Mouse (Mus musculus): Measurements from ENCODE around the gene Bnipl.

Bnipl gene

DNA sequence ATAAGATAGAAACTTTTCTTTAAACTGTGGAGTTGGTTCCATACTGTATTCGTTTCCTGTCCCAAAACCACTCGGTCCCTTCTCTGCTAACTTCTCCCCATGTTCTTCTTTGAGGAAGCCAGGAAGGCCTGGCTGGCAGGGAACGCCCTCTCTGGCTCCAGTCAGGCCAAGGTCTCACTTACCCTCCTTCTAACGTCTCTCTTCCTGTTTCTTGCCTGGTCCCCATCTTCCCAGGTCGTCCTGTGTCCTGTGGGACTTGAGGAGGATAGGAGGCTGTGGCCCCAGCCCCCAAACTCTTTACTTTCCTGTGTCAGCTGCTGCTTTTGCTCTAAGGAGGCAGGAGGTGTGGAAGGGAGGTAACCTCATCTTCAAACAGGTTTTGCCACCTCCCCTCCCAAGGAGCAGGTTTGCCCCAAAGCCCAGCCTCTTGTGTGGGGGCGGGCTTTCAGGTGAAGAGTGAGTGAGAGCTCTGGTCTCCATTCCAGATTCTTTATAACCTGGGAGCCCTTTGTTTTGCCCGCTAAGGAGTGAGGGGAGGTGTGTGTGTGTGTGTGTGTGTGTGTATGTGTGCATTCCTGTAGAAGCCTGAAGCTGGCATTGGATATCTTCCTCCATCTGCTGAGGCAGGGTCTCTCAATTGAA is at the start of gene Bnipl:
TSS of gene Bnipl (minus strand) at position 411 of the 642 bp plus-strand sequence.
- DNase-seq (ENCODE audit: low spot score in 2 of 2), result no peak

DNA sequence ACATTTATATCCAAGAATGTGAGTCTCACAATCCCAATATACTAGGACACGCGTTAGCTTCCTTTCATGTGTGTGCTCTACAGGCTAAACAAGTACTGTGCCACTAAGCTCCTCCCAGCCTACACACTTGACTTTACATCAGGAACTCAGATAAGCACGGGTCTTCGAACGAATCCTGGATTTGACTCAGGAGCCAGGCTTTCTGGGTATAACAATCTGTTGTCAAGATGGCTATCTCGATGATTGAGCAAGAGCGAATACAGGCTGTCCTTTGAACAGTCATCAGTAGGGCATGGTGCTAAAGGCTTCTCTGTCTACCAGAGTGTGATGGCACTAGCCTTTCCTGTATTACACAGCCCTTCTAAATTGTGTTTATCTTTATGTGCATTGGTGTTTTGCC is 47.0 kb upstream of the Bnipl start:
- DNase-seq (ENCODE audit: low spot score in 2 of 2), result no peak

DNA sequence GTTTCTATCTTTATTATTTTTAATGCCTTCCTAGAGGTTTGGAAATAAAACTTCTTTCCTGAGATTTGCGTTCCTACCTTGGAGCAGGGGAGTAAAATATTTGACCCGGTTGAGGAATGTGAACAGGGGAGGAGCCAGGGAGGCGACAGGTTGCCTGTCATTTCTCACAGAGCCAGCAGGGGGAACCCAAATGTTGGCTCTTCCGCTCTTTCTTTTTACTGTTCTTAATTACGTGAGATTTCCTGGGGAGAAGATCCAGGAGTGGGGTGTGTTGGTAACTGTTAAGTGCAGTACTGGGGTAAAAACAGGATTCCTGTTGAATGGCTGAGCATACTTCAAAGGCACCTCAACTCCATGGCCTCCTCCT is 45.1 kb upstream of the Bnipl start:
- no peak for DNase-seq (ENCODE audit: low spot score in 2 of 2)

DNA sequence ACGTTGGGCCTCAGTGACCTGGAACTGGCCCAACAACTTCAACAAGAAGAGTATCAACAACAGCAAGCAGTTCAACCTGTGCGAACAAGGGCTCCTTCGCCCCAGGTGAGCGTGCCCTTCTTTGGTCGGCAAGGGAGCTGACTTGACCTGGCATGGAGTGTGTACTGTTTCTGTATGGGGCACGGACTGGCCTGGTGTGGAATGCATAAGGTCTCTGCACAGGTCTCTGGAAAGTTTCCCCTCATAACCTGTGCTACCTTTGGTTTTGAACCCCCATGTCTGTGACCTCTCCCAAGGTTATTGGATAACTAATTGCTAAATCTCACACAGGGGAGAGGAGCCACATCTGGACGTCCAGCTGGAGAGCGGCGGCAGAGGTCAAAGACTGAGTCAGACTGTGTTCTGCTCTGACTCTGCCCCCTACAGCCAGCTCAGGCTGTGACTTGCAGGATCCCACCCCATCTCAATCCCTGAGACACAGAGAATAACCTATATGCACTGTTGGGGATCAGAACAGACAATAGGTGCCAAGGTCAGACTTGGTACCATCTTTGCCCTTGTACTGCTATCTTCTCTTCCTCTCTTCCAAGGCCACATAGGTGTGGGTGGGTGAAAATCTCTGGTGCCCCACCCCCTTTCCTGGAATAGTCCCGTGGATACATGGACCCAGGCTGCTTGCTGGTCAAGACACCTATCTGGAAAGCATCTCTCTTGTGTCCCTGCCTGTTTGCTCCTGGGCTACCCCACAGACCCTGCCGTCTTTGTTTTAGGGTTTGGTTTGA is 44.5 kb upstream of the Bnipl start:
- no peak for DNase-seq (ENCODE audit: low spot score in 2 of 2)

DNA sequence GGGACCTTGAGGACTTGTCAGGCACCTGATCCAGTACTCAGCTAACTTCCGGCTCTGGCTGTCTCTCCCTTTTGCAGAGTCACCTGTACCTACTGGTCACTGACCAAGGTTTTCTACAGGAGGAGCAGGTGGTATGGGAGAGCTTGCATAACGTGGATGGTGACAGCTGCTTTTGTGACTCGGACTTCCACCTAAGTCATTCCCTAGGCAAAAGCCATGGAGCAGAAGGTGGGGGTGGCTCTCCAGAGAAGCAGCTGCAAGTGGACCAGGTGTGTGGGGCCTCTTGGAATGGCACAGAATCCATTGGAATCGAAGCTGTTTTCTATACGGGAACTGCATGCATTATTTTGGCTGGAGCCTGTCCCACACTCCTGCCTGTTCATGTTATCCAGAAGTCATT is 43.7 kb upstream of the Bnipl start:
- no peak for DNase-seq (ENCODE audit: low spot score in 2 of 2)

DNA sequence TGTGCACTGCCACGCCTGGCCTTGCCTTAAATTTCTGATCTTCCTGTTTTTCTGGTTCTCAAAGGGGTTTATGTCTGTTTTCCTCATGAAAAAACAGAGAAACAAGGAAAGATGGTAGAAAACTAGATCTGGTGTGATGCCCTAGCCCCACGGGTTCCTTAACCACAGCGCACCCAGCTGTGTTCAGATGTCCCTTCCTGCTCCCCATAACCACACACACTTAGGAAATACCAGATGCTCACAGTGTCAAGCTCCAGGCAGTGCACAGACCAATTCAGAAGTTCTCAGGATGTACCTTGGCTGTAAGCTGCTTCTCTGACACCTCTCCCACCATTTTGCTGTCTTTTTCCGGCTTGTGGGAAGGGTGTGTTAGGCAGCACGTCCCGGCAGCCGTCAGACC is 43.3 kb upstream of the Bnipl start:
- DNase-seq (ENCODE audit: low spot score in 2 of 2), result no peak

DNA sequence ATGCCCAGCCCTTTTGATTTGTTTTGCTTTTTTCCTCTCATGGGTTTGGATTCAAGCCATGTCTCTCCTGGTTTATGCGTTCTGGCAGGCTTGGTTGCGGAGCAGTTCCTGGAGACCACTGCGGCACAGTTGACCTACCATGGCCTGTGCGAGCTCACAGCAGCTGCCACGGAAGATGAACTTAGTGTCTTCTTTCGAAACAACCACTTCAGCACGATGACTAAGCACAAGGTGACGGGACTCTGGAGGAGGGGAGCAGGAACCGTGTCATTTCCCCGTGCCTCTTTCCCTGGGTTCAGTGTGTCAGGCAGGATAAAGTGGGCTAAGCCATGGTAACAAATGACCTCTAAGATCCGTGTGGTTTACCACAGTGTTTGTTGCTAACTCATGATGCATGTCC is 42.5 kb upstream of the Bnipl start:
- no peak for DNase-seq (ENCODE audit: low spot score in 2 of 2)

DNA sequence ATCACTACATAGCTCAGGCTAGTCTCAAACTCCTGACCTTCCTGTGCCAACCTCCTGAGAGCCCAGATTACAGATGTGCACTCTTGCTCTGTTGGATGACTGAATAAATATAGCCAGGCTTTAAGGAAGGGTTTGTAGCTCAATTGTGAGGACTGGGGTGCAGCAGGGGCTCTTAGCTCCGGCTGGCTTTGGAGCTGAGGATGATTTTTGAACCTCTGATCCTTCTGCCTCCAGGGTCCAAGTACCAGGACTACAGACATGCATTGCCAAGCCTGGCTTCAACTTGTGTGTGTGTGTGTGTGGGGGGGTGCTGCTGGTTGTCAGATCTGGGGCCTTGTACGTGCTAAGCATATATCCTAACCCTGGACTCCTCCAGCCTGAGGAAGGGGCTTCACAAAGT is 41.9 kb upstream of the Bnipl start:
- DNase-seq (ENCODE audit: low spot score in 2 of 2), result no peak

DNA sequence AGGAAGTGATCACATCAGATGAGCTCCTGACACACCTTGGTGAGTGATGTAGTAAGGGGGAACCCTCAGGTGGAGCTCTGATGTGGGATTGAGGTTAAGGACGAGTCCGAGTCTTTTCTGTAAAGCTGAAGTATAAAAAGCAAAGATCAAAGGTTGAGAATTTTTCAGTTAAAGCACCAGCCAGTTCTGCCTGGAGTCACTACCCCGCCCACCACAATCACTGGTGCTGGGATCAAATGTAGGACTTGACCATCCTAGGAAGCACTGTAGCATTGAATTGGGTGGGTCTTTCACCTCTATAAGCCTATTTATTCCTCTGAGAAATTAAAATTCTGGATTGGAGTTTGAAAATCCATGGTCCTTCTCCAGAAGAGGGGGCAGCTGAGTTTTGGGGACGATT is 40.0 kb upstream of the Bnipl start:
- DNase-seq (ENCODE audit: low spot score in 2 of 2), result no peak

DNA sequence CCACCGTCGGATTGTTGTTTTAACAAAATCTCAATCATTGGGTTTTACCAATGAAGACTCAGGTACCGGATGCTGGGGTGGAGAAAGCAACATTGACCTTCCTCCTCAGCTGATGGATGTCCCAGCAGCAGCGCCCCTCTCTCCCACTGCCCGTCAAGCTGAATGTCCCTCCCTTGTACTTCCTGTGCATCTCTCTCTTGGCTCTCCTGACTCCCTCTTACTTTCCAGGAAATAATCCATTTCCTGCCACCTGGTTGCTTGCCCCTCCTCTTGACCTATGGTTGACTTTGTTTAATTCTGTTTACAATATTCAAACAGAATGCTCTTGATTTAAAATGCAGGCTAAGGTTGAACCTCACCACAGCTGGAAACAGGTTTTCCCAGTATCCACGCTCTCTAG is 39.2 kb upstream of the Bnipl start:
- no peak for DNase-seq (ENCODE audit: low spot score in 2 of 2)

DNA sequence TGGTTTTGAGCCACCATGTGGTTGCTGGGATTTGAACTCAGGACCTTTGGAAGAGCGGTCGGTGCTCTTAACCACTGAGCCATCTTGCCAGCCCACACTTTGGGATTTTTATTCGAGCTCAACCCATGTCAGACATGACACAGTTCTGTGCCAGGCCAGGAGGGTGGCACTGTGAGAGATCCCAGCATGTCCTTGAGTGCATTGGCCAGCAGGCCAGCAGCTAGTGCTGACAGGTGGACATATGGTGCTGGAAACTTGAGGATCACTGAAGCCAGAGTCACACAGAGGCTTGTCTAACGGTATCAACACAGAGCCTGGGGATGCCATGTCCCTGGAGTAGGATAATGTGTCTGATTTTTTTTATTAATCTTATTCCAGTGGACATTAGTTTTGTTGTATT is 38.4 kb upstream of the Bnipl start:
- no peak for DNase-seq (ENCODE audit: low spot score in 2 of 2)

DNA sequence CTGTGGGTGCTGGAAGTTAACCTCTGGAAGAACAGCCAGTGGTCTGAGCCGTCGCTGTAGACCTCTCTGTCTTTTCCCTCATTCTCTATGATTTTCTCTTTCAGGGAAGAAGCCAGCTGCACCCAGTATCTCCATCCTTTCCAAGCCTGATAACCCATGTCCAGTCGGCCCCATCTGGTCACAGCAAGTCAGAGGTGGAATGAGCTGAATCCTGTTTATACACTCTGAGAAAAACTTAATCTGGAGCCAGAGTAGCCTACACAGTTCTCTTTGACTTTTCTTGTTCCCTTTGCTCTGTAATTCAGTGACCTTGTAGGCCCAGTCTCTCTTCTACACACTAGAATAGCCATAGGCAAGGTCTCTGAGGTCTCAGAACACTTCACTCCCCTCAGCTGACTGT is 36.5 kb upstream of the Bnipl start:
- DNase-seq (ENCODE audit: low spot score in 2 of 2), result no peak

DNA sequence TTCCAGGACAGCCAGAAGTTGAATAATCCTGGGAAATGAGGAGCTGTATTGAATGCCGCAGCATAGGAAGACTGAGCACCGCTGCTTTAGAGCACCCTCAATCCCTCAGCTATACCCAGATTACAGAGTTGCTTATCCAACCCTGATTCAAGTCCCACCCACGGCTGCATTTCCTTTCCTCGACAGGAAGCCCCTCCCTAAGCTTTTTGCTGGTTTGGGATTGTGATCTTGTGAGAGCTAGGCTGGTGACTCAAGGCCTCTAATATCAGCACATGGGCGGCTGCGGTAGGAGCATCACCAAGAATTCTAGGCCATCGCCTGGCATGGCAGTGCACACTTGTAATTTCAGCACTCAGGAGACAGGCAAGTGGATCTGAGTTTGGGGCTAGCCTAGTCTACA is 35.5 kb upstream of the Bnipl start:
- no peak for DNase-seq (ENCODE audit: low spot score in 2 of 2)

DNA sequence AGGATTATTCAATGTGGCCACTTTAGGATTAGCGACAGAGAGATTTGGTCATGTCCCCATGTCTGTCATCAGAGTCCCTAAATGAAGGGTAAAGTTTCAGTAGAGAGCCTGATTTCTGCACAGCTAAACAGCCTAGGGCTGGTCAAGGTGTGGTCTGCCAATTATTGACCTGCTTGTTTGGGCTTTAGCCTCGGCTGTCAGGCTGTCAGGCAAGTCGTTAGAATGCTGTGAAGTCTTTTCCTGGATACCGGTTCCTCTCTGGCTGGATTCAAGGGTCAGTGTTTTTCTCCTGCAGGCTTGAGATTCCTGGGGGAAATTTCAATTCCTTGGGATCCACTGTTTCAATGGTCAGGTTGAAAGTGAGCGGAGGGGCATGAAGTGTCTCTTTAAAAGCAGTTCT is 35.0 kb upstream of the Bnipl start:
- DNase-seq (ENCODE audit: low spot score in 2 of 2), result no peak

DNA sequence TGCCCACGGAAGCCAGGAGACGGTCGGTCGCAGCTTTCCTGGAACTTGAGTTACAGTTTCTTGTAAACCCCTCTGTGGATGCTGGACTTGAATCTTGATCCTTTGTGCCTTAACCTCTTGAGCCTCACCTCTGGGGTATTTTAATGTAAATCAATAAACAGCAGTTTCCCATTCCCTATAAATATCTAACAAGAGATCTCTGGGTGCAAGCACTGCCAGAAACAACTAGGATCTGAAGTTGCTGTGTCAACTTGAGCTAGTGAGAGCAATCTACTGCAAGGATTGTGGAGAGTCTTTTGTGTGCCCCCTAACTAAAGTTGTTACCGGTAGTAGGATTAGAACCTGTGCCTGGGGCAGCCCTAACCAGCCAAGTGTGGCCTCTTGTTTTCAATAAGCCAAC is 34.4 kb upstream of the Bnipl start:
- DNase-seq (ENCODE audit: low spot score in 2 of 2), result no peak

DNA sequence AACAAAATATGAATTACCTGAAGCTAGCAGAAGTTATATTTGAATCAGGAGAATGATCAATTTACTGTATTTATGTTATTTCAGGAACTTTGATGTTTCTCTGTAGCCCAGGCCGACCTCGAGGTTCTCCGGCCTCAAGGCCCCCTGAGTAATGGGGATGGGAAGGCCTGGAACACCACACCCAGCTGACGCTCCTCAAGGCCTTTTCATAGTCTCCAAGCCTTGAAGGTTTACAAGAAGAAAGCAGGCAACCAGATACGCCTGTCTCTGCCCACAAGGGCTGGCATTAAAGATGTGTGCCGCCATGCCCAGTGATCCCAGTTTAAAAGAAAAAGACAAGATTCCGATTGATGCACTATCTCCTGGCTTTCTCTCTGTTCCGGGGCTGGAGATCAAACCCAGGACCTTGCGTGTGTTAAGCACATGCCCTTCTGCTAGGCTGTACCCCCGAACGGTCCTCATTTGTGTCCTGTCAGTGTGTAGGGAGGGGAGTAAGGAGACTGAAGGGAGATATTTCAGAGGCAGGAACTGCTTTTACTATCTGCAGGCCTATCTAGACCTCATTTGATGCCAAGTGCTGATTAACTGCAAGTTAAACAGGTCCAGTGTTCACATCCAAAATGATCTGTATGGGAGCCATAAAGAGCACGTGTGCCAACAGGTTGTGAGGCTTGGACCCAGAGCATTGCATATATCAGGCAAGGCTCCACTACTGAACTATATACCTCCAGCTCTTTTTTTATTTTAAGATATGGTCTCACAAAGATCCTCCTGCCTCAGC is 33.7 kb upstream of the Bnipl start:
- DNase-seq (ENCODE audit: low spot score in 2 of 2), result no peak

DNA sequence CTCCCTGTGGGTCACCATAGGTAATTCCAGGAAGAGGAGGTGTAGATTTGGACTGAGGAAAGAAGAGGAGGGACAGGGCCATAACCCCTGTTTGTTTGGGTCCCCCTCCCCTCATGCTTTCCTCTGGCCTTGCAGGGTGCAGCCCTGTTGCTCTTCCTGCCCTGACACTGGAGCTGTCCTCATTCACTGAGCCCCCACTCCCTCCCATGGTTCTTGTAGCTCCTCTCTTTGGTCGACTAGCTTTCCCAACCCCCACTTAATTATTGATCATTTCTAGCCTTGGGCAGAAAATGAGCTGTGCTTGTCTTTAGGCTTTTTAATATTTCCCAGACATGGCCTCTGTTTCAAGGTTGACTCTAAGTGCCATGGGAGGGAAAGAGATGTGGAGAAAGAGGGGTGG is 33.1 kb upstream of the Bnipl start:
- no peak for DNase-seq (ENCODE audit: low spot score in 2 of 2)

DNA sequence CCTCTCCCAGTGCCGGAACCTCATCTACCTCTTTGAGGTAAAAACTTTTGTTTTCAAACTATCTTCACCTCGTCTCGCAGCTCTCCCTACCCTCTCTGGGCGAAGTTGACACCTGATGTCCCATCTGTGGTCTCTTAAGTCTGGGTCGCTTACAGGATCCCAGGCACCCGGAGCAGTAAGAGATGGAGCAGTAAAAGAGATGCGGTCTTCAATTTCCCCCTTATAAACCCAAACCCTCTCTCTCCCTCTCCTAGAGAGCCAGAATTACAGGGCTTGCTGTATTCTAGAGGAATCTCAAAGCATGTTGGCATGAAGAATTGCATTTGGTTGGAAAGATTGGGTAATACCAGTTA is 32.6 kb upstream of the Bnipl start:
- no peak for DNase-seq (ENCODE audit: low spot score in 2 of 2)

DNA sequence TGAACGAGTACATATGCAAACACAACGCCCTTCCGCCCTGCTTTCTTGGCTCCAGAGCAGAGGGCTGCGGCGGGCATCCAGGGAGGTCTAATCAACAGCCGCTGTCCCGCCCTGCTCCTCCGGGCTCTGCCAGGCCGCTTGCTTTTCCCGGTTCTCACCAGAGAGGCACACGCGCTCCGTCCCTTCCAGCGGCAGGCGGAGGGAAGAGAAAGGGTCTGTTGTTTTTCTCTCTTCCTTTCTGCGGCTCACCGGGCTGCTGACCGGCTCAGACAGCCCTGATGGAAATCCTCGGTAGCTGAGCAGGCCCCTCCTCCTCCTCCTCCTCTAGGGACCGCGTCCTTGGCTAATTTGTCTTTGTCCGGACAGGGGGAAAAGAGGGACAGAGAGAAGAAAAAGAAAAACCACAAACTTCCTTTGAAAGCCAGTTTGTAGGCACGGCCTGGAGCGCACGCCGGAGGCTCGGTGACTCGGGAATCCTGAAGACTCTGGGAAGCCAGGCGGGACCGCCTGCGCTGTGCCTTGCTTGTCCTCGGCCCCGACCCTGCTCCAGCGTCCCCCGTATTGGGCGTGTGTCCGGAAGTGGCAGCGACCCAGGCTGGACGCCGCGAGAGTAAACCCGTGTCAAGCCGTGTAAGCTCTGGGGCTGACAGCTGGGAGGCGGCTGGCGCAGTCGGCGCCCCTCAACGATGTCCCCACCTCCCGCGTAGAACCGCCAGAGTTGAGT is 32.0 kb upstream of the Bnipl start:
- DNase-seq (ENCODE audit: low spot score in 2 of 2), result peak; percentile 79 to 86

DNA sequence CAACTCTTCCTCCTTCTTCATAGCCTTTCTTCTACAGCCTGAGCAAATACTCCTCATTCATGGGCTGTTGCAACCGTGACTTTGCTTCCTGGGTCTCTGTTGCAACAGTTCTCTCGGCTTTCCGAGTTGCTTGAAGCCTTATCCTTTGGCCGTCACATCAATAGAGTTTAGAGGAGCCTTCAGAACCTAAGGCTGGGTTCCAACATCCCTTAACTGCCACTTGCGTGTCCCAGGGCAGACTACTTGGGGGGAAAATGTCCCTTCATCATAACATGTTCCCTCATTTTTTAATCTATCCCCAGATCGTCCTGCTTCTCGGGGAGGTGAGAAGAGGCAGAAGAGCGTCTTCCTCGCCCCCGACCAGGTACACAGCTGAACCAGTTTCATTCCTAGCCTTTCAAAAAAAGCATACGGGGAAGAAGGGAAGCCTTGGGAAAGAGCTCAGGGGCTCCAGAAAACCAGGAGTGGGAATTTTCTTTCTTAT is 31.4 kb upstream of the Bnipl start:
- no peak for DNase-seq (ENCODE audit: low spot score in 2 of 2)

DNA sequence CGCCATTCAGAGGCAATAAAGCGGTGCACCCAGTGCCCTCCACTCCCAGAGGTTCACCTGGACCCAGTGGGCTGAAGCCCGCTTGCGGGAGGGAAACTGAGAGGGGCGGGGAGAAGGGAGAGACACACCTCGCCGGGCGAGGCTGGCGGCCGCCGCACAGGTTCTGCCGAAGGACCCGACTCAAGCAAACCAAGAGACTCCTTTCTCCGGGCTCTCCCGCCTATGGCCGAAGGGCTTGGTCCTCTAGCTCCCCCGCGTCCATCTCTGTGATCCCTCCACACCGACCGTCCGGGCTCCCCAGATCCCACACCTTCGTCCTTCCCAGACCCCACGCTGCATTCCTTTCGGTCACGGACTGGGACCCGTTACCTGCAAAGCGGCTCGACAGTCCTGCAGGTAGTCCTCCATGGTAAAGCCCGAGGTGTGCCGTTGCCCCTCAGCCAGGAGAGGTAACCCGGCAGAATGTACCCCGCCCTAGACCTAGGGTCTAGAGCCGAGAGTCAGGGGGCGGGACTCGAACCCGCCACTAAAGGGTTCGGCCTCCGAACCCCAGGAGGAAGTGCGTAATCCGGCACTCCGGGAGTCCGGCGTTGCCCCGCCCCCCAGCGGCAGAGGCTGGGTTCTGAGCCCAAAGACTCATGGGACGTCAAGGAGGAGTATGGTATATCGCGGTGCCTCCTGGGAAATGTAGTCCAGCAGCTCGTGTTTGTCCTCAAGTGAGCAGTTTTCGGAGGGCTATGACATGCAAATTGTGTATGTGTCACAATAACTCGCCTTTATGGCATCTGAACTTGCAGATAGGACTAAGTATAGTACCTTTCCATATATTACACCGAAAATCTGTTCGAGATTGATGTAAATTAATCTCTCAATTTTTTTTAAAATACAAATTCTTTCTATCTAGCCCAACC is 30.5 kb upstream of the Bnipl start, which contains the start of the genes Mindy1 and Prune1:
TSS of gene Mindy1 (plus strand) at position 130 of the 911 bp plus-strand sequence.
TSS of gene Prune1 (minus strand) at position 861 of the 911 bp plus-strand sequence.
- DNase-seq (ENCODE audit: low spot score in 2 of 2), result peak; percentile 97 to 99
